Mouse (Mus musculus) splenic B cell, adult 2 months (primary cell): Measurements from ENCODE around the gene Apbb2.

Experiments used
- DNase-seq: peaks from one replicate; pipeline ENCODE4 v3.0.0-alpha.2; 2011; ENCODE audit warnings: low read depth, low spot score
- H3K27me3 ChIP-seq: 2 replicates; pipeline ENCODE4 v1.6.1; 2012; ENCODE audit warnings: mild to moderate bottlenecking, low read length, moderate library complexity, mixed read lengths; ENCODE audit not compliant: control insufficient read depth, poor library complexity, insufficient read depth, severe bottlenecking
- H3K36me3 ChIP-seq: 2 replicates; pipeline ENCODE4 v1.6.1; 2012; ENCODE audit warnings: mild to moderate bottlenecking, low read length, moderate library complexity, mixed read lengths; ENCODE audit not compliant: control insufficient read depth, poor library complexity, insufficient read depth, severe bottlenecking

The Apbb2 gene

GRCm38 (mm10) chr5:66373515-66374164 lies 244.9 kb downstream of the Apbb2 start:
- Histone ChIP-seq H3K36me3 (no peaks in the 10 kb centered on the region), H3K27me3 (no peaks in the 10 kb centered on the region)
- no peak for DNase-seq

- no peak for DNase-seq
- no peaks in the 10 kb centered on the region for H3K27me3 ChIP-seq
- H3K36me3 ChIP-seq: no peaks in the 10 kb centered on the region
Measured at GRCm38 (mm10) chr5:66371131-66371530, 247.5 kb downstream of the Apbb2 start.

DNA sequence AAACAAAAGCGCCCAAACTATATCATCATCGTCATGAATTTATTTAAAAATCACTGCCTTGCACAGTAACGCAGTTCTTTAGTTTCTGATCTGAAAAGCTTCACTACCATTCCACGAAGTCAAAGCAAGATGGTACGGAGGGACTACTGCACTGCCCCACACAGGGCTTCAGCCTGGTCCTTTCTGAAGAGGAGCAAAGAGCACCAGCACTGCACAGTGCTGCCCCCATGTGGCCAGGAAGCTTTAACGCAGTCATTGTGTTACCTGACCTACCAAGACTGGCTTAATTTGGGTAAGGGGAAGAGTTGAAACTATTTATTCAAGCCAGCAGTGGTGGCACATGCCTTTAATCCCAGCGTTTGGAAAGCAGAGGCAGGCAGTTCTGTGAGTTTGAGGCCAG lies 249.6 kb downstream of the Apbb2 start:
- Histone ChIP-seq H3K36me3 (no peaks in the 10 kb centered on the region), H3K27me3 (no peaks in the 10 kb centered on the region)
- peak; percentile 69 for DNase-seq

DNA sequence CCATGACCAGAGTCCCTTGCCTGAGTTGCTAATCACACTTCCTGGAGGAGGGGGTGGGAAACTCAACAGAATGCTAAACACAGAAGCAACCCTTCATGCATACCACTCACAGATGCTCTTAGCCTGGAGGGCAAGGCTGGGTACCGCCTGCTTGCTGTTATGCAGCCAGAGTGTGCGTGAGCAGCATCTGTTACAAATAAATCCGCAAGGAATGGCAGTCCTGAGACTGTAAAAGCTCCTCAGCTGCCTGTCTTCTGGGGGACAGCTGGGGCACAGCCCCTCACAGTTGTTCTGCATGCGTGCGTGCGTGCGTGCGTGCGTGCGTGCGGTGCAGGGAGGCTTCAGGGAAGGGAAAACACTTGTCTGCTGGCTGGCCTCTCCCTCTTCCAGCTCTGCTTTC lies 250.9 kb downstream of the Apbb2 start:
- H3K27me3 ChIP-seq: no peaks in the 10 kb centered on the region
- DNase-seq: no peak
- H3K36me3 ChIP-seq: no peaks in the 10 kb centered on the region

- peak; percentile 4 for DNase-seq
- no peaks in the 10 kb centered on the region for H3K36me3 ChIP-seq
- H3K27me3 ChIP-seq: no peaks in the 10 kb centered on the region
Measured at GRCm38 (mm10) chr5:66363274-66364261, 255.0 kb downstream of the Apbb2 start.

DNA sequence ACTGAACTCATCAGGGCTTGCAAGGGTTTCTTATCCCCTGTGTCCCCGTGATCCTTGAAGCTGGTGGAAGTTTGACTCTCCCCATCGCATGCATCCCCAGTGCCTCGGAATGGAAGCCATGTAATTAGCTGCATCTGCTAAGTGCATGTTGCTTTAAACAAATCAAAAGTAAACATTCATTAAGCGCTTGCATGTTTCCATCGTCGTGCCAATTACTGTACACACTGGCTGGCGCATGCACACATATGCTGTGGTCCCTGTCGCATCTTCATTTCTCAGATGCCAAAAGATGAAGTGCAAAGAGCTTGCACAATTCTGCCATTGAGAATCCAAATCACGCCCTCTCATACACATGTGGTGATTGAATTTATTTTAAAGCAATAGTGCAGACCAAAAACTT lies 257.8 kb downstream of the Apbb2 start:
- Histone ChIP-seq H3K36me3 (no peaks in the 10 kb centered on the region), H3K27me3 (no peaks in the 10 kb centered on the region)
- no peak for DNase-seq

- DNase-seq: no peak
- no peaks in the 10 kb centered on the region for H3K27me3 ChIP-seq
- no peaks in the 10 kb centered on the region for H3K36me3 ChIP-seq
Measured at GRCm38 (mm10) chr5:66359742-66360423, 258.7 kb downstream of the Apbb2 start.

GRCm38 (mm10) chr5:66355147-66355546 lies 263.4 kb downstream of the Apbb2 start:
- Histone ChIP-seq H3K27me3 (no peaks in the 10 kb centered on the region), H3K36me3 (no peaks in the 10 kb centered on the region)
- no peak for DNase-seq

- H3K27me3 ChIP-seq: no peaks in the 10 kb centered on the region
Measured at GRCm38 (mm10) chr5:66353876-66354275, 264.7 kb downstream of the Apbb2 start.

GRCm38 (mm10) chr5:66351836-66352390 lies 266.7 kb downstream of the Apbb2 start:
- H3K27me3 ChIP-seq: no peaks in the 10 kb centered on the region
- H3K36me3 ChIP-seq: no peaks in the 10 kb centered on the region
- DNase-seq: no peak

More at GRCm38 (mm10) chr5:66353876-66354275, 264.7 kb downstream of the Apbb2 start:
- no peaks in the 10 kb centered on the region for H3K36me3 ChIP-seq
- DNase-seq: no peak

DNA sequence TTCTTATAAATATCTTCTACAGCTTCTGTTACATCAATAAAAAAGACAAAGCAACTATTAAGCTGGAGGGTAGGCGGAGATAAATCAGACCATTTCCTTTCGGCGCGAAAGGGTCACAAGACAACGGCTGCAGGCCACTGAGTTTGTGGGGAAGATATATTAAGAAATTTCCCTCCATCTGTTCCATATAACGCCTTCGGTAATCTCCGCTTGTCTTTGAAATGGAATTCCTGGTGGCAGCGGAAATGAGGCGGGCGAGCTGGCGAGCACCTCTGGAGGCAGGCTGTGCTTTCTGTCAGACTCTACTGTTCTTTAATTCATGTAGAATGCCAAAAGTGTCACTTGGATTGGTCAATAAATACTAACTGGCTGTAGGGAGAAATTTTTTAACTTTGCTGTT lies 267.5 kb downstream of the Apbb2 start:
- no peaks in the 10 kb centered on the region for H3K27me3 ChIP-seq
- no peak for DNase-seq
- H3K36me3 ChIP-seq: no peaks in the 10 kb centered on the region

DNA sequence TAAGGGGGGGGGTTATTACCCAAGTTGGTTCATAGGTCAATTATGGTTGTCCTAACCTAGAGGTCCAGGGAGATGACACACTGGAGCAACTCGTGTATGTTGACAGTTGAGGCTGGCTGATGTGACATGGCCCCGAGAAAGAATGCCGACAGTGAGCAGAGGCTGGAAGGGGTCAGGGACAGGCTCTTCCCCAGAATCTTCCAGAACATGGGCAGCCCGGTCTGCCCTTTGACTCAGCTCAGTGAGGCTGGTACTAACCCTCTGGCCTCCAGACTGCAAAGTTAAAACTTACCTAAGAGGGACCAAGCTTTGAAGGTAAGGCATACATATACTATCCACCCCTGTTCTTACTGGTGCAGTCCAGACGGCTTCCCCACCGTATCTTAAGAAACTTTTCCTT lies 268.0 kb downstream of the Apbb2 start:
- Histone ChIP-seq H3K36me3 (no peaks in the 10 kb centered on the region), H3K27me3 (no peaks in the 10 kb centered on the region)
- no peak for DNase-seq

DNA sequence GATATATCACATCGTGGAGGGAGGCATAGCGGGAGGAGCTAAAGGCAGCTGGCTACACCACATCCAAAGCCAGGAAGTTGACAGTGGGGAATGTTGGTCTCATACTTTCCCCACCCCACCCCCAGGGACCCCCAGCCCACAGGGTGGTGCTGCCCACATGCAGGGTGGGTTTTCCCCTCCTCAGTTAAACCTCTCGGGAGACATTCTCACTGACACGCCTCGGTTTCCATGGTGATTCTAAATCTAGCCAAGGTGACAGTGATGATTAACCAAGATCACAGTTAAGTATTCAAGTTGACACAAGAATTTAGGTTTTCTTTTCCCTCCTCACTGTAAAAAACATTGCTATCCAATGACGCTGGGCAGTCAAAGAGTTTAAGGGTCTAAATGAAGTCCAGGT lies 270.2 kb downstream of the Apbb2 start:
- no peaks in the 10 kb centered on the region for H3K27me3 ChIP-seq
- no peaks in the 10 kb centered on the region for H3K36me3 ChIP-seq
- no peak for DNase-seq

- DNase-seq: no peak
- Histone ChIP-seq H3K27me3 (no peaks in the 10 kb centered on the region), H3K36me3 (no peaks in the 10 kb centered on the region)
Measured at GRCm38 (mm10) chr5:66346756-66347155, 271.8 kb downstream of the Apbb2 start.
